12 mouse cellular contexts compared by ENCODE assay signal in genomic region chr2:135140576-135140975, GRCm38 (mm10).
A peak's percentile ranks its signal among the peaks of the same experiment; 100 is the strongest.
DNase-seq lines count a peak whose midpoint lies in the region; ATAC-seq and TF ChIP-seq lines count a peak whose summit lies in the region.
"Had no signal": no experiment of that assay in that cellular context is flagged by ENCODE, and none has a peak within 500 bp of the region (broad histone marks: within the 10 kb centered on the region; RNA-seq: fewer than 3 reads in every experiment).

No protein-coding gene starts in this region.

- no peak; the same call in 1 of the 2 replicates for ATAC-seq in lung, embryonic 14.5 days (ENCODE audit: insufficient read depth)

- H3K27ac ChIP-seq in lung, embryonic 14.5 days (ENCODE audit: low read depth), result no peak overlapping the region
- H3K27ac ChIP-seq: liver, embryonic 13.5 days had no signal

- H3K36me3 ChIP-seq in lung, embryonic 14.5 days (ENCODE audit: insufficient read depth), result no peaks in the 10 kb centered on the region
- H3K36me3 ChIP-seq: liver, embryonic 13.5 days had no signal

- TF ChIP-seq POLR2A in lung, adult 2 months (IDR thresholded peaks at IDR 0.05; ENCODE audit: borderline replicate concordance, extremely low read depth, low read depth, low read length), result no peak

- H3K4me2 ChIP-seq in lung, embryonic 14.5 days, result peak overlapping the region; percentile 44
- H3K4me2 ChIP-seq: liver, embryonic 13.5 days had no signal

- no peak overlapping the region for H3K4me3 ChIP-seq in lung, embryonic 14.5 days (ENCODE audit: low read depth, low read length)
- H3K4me3 ChIP-seq in lung, adult 2 months (replicated peaks; ENCODE audit: extremely low read depth, low read depth, low read length), result no peak overlapping the region
- H3K4me3 ChIP-seq: erythroblast, embryonic 14.5 days; liver, embryonic 13.5 days had no signal

- 0 out of 2 replicates have a peak, but pooled peaks cover 5% of the 10 kb centered on the region for H3K4me1 ChIP-seq in lung, embryonic 14.5 days (ENCODE audit: insufficient read depth)
- H3K4me1 ChIP-seq in lung, adult 2 months (ENCODE audit: control insufficient read depth, insufficient read depth, low read length), result peaks cover 2% of the 10 kb centered on the region; the same call in 1 of the 2 replicates
- H3K4me1 ChIP-seq: liver, embryonic 13.5 days had no signal

- TF ChIP-seq CTCF in lung, embryonic 14.5 days (IDR thresholded peaks at IDR 0.05; ENCODE audit: low read depth), result no peak
- no peak for TF ChIP-seq CTCF in lung, adult 2 months (IDR thresholded peaks at IDR 0.05; ENCODE audit: insufficient read depth, low read length)

- no peaks in the 10 kb centered on the region for H3K9me3 ChIP-seq in lung, embryonic 14.5 days (ENCODE audit: low read depth, low read length)
- H3K9me3 ChIP-seq: liver, embryonic 13.5 days had no signal

- H3K27me3 ChIP-seq in lung, embryonic 14.5 days (ENCODE audit: insufficient read depth, low read length), result no peaks in the 10 kb centered on the region
- H3K27me3 ChIP-seq: liver, embryonic 13.5 days had no signal

- 8% methylated on average over 8 of the region's 8 CpGs for WGBS in lung, embryonic 14.5 days
- WGBS in lung, adult 2 months, result 19% methylated on average over 8 of the region's 8 CpGs

- peak; percentile 58 for DNase-seq in heart, adult 11 months
- DNase-seq in heart, postnatal 4 days, result no peak
- DNase-seq in lung, embryonic 14.5 days, result no peak
- DNase-seq in lung, adult 2 months, result no peak
- peak; percentile 75 for DNase-seq in mesoderm, embryonic 11.5 days (ENCODE audit: low read depth, low spot score)
- no peak for DNase-seq in right cerebral cortex, adult 18-20 months
- no peak for DNase-seq in layer of hippocampus, postnatal 14 days (ENCODE audit: low spot score in 2 of 2)
- DNase-seq in ovary, postnatal 14 days (ENCODE audit: low spot score), result no peak
- DNase-seq: adrenal gland, postnatal 10 days; cerebellum, adult 11-12 months; liver, embryonic 13.5 days had no signal

- H3K9ac ChIP-seq in lung, embryonic 14.5 days, result no peak overlapping the region
- H3K9ac ChIP-seq: liver, embryonic 13.5 days had no signal

Comparison
In these comparisons a context has a peak if more than half of its experiments do, and no peak if none do; other contexts are left out.
1. DNase-seq: peak in heart, adult 11 months (single experiment) and mesoderm, embryonic 11.5 days (single experiment); none in heart, postnatal 4 days (single experiment), lung, embryonic 14.5 days (single experiment), lung, adult 2 months (single experiment), right cerebral cortex, adult 18-20 months (single experiment), layer of hippocampus, postnatal 14 days (0 of 2) and ovary, postnatal 14 days (single experiment).